Mouse (Mus musculus): ENCODE results near the gene Clasp2. TPM values are rescaled to one million over a fixed set of nuclear protein-coding genes. Genes with fewer than 3 reads are reported as not detected.

The Clasp2 gene
- polyA plus RNA-seq, 1 experiment = 6.6 TPM

- peak overlapping the region; percentile 94 for H3ac ChIP-seq (ENCODE audit: control insufficient read depth, insufficient read length)
- peak overlapping the region; percentile 50 for H3K4me3 ChIP-seq
- no peaks in the 10 kb centered on the region for H3K27me3 ChIP-seq (ENCODE audit: control insufficient read depth, insufficient read depth, insufficient read length)
- H3K79me2 ChIP-seq (ENCODE audit: control insufficient read depth, insufficient read depth) = peaks cover 30% of the 10 kb centered on the region
- peaks cover 4% of the 10 kb centered on the region for H3K36me3 ChIP-seq (ENCODE audit: control insufficient read depth, insufficient read depth)
- H3K4me2 ChIP-seq (ENCODE audit: low read depth) = peak overlapping the region; percentile 88
- TF ChIP-seq MAX (IDR thresholded peaks at IDR 0.05; ENCODE audit: low read depth) (no peak), POLR2AphosphoS2 (IDR thresholded peaks at IDR 0.05; ENCODE audit: insufficient read length, low read depth) (no peak), TCF3 (IDR thresholded peaks at IDR 0.05; ENCODE audit: insufficient read length, low read depth) (no peak), USF1 (IDR thresholded peaks at IDR 0.05; ENCODE audit: low read depth) (no peak), SRF (IDR thresholded peaks at IDR 0.05; ENCODE audit: control insufficient read depth, insufficient read length, low read depth) (no peak), MYOD1 (IDR thresholded peaks at IDR 0.05; ENCODE audit: control insufficient read depth in 1 of 3, insufficient read length in 2 of 3, low read depth in 2 of 3) (no peak), MYOG (IDR thresholded peaks at IDR 0.05; ENCODE audit: control insufficient read depth in 1 of 3, insufficient read depth in 1 of 3, insufficient read length in 2 of 3, low read depth in 2 of 3) (no peak), POLR2A (IDR thresholded peaks at IDR 0.05; ENCODE audit: insufficient read length, low read depth) (no peak)
Measured at GRCm38 (mm10) chr9:113929676-113930075, 188.4 kb downstream of the Clasp2 start.

- no peaks in the 10 kb centered on the region for H3K27me3 ChIP-seq (ENCODE audit: control insufficient read depth, insufficient read depth, insufficient read length)
- peaks cover 41% of the 10 kb centered on the region for H3K79me2 ChIP-seq (ENCODE audit: control insufficient read depth, insufficient read depth)
- TF ChIP-seq MAX (IDR thresholded peaks at IDR 0.05; ENCODE audit: low read depth) (no peak), MYOG (IDR thresholded peaks at IDR 0.05; ENCODE audit: control insufficient read depth in 1 of 3, insufficient read depth in 1 of 3, insufficient read length in 2 of 3, low read depth in 2 of 3) (no peak), POLR2A (IDR thresholded peaks at IDR 0.05; ENCODE audit: insufficient read length, low read depth) (peak; percentile 75), USF1 (IDR thresholded peaks at IDR 0.05; ENCODE audit: low read depth) (no peak), POLR2AphosphoS2 (IDR thresholded peaks at IDR 0.05; ENCODE audit: insufficient read length, low read depth) (peak; percentile 74), REST (IDR thresholded peaks at IDR 0.05; ENCODE audit: insufficient read depth, insufficient read length) (no peak), SRF (IDR thresholded peaks at IDR 0.05; ENCODE audit: control insufficient read depth, insufficient read length, low read depth) (no peak), CEBPB (IDR thresholded peaks at IDR 0.05; ENCODE audit: insufficient read depth, poor library complexity, severe bottlenecking) (0 out of 2 replicates have a peak, but pooled peaks have one; percentile 29), TCF12 (IDR thresholded peaks at IDR 0.05; ENCODE audit: insufficient read depth, poor library complexity, severe bottlenecking) (no peak), MYOD1 (IDR thresholded peaks at IDR 0.05; ENCODE audit: control insufficient read depth in 1 of 3, insufficient read length in 2 of 3, low read depth in 2 of 3) (no peak), E2F4 (IDR thresholded peaks at IDR 0.05; ENCODE audit: insufficient read depth) (no peak), TCF3 (IDR thresholded peaks at IDR 0.05; ENCODE audit: insufficient read length, low read depth) (no peak)
- H3K36me3 ChIP-seq (ENCODE audit: control insufficient read depth, insufficient read depth) = no peaks in the 10 kb centered on the region
- peak within 1 kb of the TSS; percentile 50 for H3K4me3 ChIP-seq
- H3K4me2 ChIP-seq (ENCODE audit: low read depth) = peak within 1 kb of the TSS; percentile 88
- H3ac ChIP-seq (ENCODE audit: control insufficient read depth, insufficient read length) = peak within 1 kb of the TSS; percentile 94
Measured at GRCm38 (mm10) chr9:113930534-113931374, 189.5 kb downstream of the Clasp2 start, which contains the start of gene Ubp1. Ubp1 (plus strand) TSS chr9:113930934.

- peak overlapping the region; percentile 88 for H3K4me2 ChIP-seq (ENCODE audit: low read depth)
- TF ChIP-seq SRF (IDR thresholded peaks at IDR 0.05; ENCODE audit: control insufficient read depth, insufficient read length, low read depth) = no peak
- peak in 2 of 3 experiments; percentile 26 to 81 for TF ChIP-seq MYOD1 (IDR thresholded peaks at IDR 0.05; ENCODE audit: control insufficient read depth in 1 of 3, insufficient read length in 2 of 3, low read depth in 2 of 3)
- TF ChIP-seq USF1 (IDR thresholded peaks at IDR 0.05; ENCODE audit: low read depth) = no peak
- TF ChIP-seq MYOG (IDR thresholded peaks at IDR 0.05; ENCODE audit: control insufficient read depth in 1 of 3, insufficient read depth in 1 of 3, insufficient read length in 2 of 3, low read depth in 2 of 3) = peak in 2 of 3 experiments; percentile 65 to 69
- no peak for TF ChIP-seq MAX (IDR thresholded peaks at IDR 0.05; ENCODE audit: low read depth)
- peak; percentile 43 for TF ChIP-seq POLR2A (IDR thresholded peaks at IDR 0.05; ENCODE audit: insufficient read length, low read depth)
- no peak for TF ChIP-seq TCF12 (IDR thresholded peaks at IDR 0.05; ENCODE audit: insufficient read depth, poor library complexity, severe bottlenecking)
- TF ChIP-seq POLR2AphosphoS2 (IDR thresholded peaks at IDR 0.05; ENCODE audit: insufficient read length, low read depth) = no peak
- TF ChIP-seq TCF3 (IDR thresholded peaks at IDR 0.05; ENCODE audit: insufficient read length, low read depth) = peak; percentile 19
- no peak for TF ChIP-seq REST (IDR thresholded peaks at IDR 0.05; ENCODE audit: insufficient read depth, insufficient read length)
- H3K27me3 ChIP-seq (ENCODE audit: control insufficient read depth, insufficient read depth, insufficient read length) = no peaks in the 10 kb centered on the region
- H3K79me2 ChIP-seq (ENCODE audit: control insufficient read depth, insufficient read depth) = peaks cover 48% of the 10 kb centered on the region
- H3K36me3 ChIP-seq (ENCODE audit: control insufficient read depth, insufficient read depth) = no peaks in the 10 kb centered on the region
- peak overlapping the region; percentile 50 for H3K4me3 ChIP-seq
- H3ac ChIP-seq (ENCODE audit: control insufficient read depth, insufficient read length) = peak overlapping the region; percentile 94
Measured at GRCm38 (mm10) chr9:113931375-113932099, 190.3 kb downstream of the Clasp2 start.

GRCm38 (mm10) chr9:113932100-113932470 is 190.8 kb downstream of the Clasp2 start:
- peak overlapping the region; percentile 50 for H3K4me3 ChIP-seq
- peak; percentile 15 to 48 (median 35) for TF ChIP-seq MYOD1 (IDR thresholded peaks at IDR 0.05; ENCODE audit: control insufficient read depth in 1 of 3, insufficient read length in 2 of 3, low read depth in 2 of 3)
- TF ChIP-seq CEBPB (IDR thresholded peaks at IDR 0.05; ENCODE audit: insufficient read depth, poor library complexity, severe bottlenecking) = no peak
- H3K36me3 ChIP-seq (ENCODE audit: control insufficient read depth, insufficient read depth) = no peaks in the 10 kb centered on the region
- H3ac ChIP-seq (ENCODE audit: control insufficient read depth, insufficient read length) = peak overlapping the region; percentile 94
- no peaks in the 10 kb centered on the region for H3K27me3 ChIP-seq (ENCODE audit: control insufficient read depth, insufficient read depth, insufficient read length)
- peaks cover 54% of the 10 kb centered on the region for H3K79me2 ChIP-seq (ENCODE audit: control insufficient read depth, insufficient read depth)
- peak overlapping the region; percentile 88 for H3K4me2 ChIP-seq (ENCODE audit: low read depth)
